Mouse (Mus musculus) spleen, adult 18-20 months (tissue): ENCODE results near the gene Egfem1.

Experiments used
- DNase-seq, 2 experiments: peaks; one replicate each; pipeline ENCODE4 v3.0.0; 2022; ENCODE audit warnings: mixed read lengths in 2 of 2

Egfem1 gene

DNA sequence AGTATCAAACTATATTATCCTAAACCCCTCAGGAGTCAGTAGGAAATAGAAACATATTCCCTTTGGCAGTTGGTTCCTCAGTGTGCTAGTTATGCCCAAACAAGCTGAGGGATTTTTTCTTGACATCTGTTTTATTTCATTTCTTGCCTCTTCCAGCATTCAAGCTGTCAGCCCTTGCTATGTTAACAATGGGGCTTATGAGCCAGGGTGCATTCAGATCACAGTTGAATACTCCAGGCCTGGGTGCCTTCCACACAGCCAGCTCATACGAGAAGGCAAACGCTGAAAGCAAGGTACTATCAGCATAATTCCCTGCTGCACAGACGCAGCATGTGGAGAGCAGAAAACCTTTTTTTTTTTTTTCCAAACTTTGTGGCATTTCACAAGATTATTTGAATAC, 526.9 kb downstream of the Egfem1 start:
- DNase-seq: no peak

DNA sequence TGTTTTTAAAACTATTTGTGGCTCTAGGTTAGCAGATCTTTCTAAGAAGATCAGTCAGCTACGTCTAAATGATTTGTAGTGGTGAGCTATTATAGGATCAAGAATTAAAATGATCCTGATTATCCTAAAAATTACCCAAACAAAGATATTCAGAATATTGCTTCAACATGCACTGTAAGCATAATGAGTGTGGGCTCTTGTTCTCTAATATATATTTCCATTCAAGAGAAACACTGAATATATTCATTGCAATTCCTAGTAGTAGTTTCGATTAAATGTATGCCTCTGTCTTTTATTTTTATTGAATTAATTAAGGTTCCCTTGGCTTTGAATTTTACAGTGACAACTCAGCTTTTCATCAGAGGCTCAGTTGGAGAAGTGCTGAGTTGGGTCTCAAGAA, 527.4 kb downstream of the Egfem1 start:
- no peak for DNase-seq

DNA sequence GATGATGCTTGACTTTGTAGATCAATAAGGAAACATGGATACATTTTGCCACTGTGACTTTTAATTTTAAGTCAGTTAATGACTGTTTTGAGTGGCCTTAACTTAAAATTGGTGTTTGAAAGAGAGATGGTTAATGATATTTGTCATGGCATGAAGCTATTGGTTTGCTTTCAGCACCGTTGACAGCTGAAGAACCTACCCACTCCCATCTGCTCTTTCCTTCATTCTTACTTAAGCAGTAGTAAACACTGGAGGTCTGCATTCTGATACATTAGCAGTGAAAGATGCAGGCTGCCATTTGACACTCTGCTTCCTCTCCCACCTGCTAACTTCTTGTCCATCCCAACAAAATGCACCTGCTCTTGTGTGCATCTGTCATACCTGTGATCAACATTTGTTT, 537.8 kb downstream of the Egfem1 start:
- no peak for DNase-seq

DNA sequence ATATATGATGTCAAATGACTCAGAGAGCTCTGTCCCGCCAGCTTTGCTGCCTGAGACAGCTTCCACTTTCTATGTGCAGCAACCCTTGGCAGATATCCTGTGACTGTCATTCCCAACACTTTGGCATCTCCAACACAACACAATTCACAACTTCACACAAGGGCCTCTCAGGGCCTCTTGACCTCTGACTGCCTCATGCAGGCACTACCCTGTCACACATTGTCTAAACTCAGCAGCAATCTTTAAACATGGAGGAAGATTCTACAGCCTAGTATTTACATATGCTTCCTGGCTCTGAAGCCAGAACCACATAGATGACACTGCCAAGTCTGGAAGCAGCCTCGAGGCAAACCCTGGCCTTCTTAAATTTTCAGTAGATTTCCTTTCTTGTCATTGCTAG, 558.0 kb downstream of the Egfem1 start:
- no peak for DNase-seq

DNA sequence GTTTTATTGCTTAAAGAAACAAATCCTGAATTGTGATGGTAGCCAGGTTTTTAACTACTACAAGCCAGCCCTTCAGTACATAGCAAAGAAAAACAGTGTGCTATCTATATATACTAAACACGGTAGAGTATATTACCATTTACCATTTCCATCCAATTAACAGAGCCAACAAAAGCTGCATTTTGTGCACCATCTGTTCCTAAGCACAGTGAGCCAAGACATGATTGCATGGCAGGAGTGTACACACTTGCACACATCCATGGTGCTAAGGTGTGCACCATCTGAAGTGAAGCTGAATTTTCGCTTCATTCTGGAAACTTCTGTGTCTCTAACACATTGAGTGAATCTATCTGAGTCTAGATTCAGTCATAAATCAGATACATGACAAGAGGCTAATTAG, 585.0 kb downstream of the Egfem1 start:
- DNase-seq: no peak

DNA sequence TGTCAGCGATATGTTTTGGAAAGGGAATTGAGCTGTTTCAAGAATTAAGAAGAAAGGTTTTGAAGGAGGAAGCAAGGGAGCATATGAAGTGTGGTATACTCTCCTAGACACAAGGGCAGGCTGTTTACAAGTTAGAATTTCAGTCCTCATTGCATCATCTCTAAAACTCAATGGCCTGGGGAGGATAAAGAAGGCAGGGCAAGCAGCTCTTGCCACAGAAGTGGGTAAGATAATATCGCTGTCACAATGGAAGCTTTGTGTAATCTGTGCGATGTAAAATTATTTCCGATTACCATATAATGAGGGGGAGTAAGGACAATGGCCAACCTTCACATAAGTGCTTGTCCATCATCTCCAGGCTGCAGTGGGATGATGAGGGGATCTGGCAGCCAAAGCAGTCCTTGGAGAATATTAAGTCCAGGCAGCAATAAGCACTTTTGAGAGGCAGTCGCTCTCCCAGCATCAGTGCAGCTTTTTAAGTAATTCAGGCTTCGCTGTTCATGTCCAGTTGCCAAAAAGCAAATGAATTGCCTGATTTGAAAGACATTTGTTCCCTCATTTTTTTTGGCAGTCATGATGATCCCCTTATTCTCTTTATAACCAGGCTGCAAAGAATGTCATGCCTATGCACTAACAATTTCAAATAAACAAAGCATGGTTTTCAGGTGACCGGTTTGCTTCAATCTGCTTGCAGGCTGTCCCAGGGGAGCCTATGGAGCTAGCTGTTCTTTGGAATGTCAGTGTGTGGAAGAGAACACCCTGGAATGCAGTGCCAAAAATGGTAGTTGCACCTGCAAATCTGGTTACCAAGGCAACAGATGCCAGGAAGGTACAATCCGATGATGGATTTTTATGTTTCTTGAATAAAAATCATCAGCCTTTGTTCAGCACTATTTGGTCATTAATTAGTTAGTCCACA, 607.8 kb downstream of the Egfem1 start:
- DNase-seq: no peak

DNA sequence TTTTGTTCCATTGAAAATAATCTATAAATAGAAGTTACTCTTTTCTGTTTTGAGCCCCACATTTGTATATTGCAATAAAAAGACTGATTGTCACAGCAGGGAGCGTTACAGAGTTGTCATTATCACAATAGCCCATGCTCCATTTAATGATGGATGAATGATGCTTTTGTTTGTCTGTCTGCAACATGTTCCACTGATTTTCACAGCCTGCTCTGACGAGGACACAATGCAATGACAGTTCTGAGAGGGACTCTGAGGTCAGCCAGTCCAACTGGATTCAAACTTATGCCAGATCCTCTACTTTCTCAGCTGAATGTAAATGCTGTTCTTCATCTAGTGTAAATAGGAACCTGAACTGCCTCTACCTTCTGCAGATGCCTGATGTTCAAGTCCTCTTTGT, 619.3 kb downstream of the Egfem1 start:
- no peak for DNase-seq

DNA sequence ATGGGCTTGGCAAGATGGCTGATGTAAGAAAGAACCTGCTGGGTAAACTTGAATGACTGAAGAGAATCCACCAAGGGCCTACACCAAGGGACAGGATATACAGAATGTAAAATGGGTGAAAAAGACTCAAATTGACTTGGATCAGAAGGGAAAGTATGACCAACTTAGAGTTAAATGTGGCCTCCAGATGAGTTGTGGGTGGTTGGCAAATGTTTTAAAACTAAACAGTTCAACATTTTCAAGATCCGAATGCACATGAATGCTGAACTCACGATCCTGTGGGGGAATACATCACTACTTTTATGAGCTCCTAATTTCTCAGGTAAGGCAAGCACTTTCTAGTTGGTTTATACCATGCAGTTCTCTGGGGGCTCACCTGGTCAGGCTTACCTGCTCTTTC, 625.0 kb downstream of the Egfem1 start:
- no peak for DNase-seq

DNA sequence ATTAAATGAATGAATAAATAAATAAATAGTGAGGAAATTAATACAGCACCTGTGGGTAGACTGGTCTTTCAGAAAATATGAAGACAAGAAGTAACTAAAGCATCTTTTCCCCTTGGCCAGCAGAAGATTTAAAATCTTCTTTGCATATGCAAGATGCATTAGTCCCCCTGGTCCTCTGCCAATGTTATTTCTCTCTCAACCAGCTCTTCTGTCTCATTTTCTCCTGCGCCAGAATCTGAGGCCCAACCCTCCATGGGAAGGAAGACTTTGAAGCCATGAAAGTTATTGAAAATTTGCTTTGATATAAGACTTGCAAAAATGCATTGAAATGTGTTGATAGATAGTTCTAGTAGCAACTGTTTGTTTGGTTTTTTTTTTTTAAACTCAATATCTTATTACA, 625.6 kb downstream of the Egfem1 start:
- DNase-seq: no peak

DNA sequence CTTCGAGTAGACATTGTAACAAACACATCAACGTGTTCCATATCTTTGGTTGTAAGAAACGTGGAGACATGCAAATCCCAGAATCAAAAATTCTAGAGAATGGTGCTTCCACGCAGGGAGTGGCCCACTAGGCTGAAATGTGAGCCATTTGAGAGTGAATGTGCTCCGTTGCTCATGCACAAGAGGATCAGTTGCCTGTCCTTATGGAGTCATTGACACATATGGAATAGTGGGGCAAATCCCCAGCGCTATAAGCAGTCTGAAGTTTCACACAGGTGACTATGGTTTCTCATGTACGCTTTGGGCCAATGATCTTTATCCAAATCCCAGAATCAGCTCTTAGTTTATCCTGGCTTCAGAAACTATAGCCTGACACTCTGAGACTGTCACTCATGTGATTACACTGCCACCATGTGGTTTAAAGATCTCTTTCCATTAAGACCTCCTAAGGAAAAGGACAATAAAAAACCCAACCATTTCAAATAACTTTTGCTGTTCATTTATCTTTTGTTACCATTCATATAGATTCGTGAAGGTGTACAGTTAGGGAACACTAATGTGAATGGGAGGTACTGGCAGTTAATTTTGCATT, 644.6 kb downstream of the Egfem1 start:
- no peak for DNase-seq

DNA sequence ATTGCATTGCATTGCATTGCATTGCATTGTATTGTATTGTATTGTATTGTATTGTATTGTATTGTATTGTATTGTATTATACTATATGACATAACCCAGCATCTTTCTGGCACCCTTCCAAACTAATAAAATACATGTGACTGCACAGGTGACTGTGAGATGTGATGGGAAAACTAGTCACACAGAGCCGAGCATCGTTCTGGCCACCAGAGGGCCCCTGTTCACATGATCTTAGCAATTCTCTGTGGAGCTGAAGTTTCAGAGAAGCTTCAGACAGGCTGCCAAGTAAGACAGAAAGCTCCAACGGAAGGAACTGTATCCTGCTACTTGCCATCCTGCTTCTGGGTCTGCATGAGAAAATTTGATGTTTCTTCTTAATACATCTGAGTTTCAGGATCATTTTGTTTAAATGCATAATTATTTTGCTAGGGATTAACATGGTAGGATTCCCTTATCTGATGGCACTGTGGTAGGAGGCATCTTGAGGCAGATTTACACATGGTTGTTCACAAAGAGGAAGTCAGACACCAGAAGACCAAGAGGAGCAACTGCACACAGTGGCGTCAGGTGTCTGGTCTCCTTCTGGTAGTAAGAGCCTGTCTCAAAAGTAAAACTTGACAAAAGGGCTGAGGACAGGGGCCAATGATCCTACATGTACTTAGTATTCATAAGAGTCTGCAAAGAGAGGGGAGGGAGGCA, 648.4 kb downstream of the Egfem1 start:
- no peak for DNase-seq

DNA sequence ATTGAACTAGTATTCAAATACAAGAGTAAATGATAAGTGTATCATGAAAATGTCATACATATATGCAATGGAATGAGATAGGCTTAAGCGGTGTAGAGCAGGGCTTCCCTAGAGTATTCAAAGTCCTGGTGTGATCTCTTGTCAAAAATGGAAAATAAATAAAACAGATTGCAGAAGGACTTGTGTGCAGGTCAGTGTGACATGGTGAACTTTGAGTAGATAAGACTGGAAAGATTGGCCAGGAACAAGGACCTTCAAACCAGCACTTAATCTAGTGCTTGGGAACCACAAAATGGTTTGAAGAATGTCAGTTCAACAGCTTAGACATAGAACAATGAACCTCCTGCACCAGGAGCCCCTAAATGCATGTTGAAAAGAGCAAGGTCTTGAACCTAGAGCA, 649.7 kb downstream of the Egfem1 start:
- DNase-seq: no peak

DNA sequence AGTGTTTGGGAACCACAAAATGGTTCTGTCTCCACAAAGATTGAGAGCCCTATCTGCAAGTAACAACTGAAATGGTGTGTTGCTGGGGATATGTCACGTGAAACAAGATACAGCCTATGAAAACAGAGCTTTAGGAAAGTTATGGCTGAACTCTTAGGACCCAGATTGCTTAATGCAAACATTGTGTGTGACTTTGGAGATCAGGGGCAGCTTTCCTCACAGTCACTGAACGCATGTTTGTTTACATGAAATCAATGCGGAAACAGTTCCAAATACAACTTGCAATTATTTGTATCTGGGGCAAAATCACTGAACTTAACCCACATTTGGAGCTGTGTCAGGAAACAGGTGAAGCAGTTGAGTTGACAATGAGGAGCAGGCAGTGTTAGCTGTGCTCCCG, 650.8 kb downstream of the Egfem1 start:
- DNase-seq: no peak

DNA sequence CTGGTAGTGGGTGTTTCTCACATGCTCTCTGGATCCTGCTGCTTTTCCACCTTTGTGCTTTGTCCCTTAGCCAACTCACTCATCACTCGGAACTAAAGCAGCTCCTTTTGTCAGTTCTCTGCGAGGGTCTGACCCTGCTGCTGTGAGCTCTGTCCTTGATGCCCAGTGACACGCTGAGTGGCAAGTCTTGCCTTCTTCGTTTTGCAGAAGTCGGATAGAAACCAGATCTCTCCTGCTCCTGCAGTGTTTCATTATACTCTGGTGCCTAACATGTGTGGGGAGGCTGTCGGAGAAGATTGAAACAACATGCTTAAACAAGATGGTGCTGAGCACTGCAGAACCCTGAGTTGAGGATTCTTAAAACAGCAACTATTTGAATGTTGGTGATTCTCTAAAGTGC, 652.4 kb downstream of the Egfem1 start:
- DNase-seq: no peak

DNA sequence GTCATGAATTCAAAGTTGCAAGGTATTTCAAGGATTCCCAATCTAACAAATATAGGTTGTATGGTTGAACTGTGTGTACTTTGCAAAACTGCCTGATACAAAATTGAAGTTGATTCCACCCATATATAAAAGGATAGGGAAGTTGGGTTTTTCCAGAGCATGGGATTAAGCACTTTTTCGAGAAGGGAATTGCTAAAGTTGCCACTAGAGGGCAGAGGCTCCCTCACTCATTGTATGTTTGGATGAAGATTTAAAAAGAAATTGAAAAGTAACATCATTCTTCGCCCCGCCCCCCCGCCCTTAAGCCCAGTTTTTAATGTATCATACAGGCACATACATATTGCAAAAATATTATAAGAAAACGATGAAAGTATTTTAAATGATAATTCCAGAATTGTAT, 657.5 kb downstream of the Egfem1 start:
- DNase-seq: no peak
